Mouse (Mus musculus) cerebellum, adult 9-11 months (tissue): ENCODE data around the gene Phc3.
A peak's percentile ranks its signal among the peaks of the same experiment; 100 is the strongest.
"Not testable (repeated sequence)": the region's sequence is repeated elsewhere in the genome, so short reads cannot be mapped to it uniquely, and the experiment has no call there.

Source experiments
- DNase-seq: peaks from one replicate; pipeline ENCODE4 v3.0.0; 2022

The Phc3 gene

DNA sequence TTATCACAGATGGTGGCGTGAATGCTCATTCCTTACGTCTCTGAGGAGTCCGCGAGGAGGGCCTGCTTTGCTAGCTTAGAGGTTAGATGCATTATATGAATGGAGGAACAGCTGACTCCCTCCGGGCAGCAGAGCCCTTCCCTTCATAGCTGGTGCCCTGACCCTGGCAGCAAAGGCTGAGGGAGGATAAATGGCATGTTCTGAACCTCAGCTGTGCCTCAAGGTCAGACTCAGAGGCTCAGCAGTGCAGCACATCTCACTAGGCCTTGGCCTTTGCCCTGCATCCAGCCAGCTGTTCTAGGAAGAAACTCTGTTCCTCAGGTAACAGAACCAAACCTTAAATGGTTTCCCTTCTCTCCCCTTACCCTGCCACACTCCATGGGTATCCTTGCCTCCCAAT lies 101.0 kb downstream of the Phc3 start:
- DNase-seq, result no peak

DNA sequence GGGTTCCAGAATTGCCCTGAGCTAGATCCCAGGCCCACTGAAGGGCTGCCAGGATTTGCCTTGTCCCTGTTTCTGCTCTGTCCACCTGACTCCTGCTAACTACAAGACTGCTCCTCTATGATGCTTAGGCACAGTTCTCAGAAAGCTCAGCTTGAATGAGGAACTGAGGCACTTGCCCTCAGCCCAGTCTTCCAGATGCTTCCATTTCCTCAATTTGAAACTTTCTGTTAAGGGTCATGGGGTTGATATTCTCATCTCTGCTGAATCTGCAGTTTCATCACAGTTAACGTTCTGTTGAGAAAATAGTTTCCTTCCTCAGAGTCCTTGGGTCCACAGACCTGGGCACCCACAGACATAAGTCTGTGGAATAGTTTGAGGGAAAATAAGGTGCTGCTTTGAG lies 104.6 kb downstream of the Phc3 start:
- DNase-seq, result no peak

DNA sequence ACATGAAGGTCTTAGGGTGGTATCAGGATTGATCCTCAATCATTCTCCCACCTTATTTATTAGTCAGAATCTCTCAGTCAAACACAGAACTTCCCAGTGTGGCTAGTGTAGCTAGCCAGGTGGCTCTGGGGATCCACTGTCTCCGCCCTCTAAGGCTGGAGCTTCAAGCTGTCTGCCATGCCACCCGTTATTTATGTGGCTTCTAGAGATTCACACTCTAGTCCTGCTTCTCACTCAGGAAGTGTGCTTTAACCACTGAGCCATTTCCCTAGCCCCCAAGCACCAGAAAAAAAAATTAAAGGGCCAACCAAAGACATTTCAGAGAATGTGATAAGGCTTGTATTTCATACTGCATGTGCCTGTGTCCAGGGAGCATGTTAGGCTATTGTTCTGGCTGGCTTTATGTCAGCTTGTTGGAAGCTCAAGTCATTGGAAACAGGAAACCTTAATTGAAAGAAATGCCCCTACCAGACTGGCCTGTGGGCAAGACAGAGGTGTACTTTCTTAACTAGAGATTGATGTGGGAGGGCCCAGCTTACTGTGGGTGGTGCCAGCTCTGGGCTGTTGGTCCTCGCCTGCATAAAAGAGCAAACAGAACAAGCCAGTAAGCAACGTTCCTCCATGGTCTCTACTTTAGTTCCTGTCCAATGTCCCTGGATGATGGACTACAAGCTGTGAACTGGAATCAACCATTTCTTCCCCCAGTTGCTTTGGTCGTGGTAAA lies 105.3 kb downstream of the Phc3 start:
- no peak for DNase-seq

DNA sequence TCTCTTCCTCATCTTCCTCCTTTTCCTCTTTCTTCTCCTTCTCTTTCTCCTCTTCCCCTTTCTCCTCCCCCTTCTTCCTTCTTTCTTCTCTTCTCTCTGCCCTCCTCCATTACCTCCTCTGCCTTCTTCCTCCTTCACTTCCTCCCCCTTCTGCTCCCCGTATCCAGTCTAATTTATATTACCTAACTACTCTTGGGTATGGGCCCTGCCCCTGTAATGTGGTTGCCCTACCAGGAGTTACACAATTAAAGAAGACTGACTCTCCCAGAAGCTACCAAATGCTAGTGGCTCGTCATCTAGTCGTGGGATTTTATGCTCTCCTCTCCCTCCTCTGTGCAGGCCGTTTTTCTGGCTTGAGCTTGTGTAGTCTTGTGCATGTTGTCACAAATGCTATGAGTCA lies 108.5 kb downstream of the Phc3 start:
- no peak for DNase-seq

DNA sequence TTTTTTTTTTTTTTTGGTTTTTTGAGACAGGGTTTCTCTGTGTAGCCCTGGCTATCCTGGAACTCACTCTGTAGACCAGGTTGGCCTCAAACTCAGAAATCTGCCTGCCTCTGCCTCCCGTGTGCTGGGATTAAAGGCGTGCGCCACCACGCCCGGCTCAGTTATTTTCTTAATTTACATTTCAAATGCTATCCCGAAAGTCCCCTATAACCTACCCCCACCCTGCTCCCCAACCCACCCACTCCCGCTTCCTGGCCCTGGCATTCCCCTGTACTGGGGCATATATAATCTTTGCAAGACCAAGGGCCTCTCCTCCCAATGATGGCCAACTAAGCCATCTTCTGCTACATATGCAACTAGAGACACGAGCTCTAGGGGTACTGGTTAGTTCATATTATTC lies 109.6 kb downstream of the Phc3 start:
- not testable (repeated sequence) for DNase-seq

DNA sequence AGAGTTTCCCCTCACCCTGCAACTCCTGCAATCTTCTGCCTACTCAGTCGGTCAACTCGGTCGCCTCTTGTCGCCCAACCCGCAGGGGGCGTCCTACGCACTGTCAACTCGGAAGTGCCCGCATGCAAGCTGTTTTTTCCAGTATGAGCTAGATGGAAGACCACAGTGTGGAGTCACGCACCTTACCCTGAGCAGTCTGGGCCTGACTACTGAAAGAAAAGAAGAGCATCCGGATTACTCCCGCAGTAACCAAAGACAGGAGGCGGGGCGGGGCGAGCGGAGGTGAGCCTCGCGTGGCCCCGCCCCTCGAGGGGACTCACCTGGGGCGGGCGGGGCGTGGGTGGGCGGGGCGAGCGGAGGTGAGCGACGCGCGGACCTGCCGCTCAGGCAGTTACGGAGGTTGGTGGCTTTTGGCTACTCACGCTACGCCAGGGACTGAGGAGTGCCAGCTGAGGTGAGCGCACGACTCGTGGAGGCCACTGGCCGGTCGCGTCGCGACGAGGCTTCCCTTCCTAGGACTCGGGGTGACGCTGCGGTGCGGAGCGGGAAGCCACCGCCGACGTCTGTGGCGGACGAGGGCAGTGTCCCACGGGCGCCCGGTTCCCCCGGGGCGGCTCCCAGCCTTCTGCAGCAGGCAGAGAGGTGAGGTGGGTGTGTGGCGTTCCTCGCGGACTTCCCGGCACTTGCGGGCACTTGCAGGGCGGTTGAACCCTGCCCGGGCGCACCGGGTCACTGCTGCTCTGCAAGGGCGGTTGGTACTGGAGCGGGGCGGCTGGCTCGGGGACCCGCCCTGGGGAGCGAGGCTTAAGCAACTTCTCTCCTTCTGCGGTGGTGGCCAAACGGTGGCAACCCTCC lies 113.4 kb downstream of the Phc3 start, which contains the start of gene Gpr160:
Gene Gpr160, plus strand, starts transcription at position 347 of the 855 bp plus-strand sequence.
- DNase-seq, result peak; percentile 36

DNA sequence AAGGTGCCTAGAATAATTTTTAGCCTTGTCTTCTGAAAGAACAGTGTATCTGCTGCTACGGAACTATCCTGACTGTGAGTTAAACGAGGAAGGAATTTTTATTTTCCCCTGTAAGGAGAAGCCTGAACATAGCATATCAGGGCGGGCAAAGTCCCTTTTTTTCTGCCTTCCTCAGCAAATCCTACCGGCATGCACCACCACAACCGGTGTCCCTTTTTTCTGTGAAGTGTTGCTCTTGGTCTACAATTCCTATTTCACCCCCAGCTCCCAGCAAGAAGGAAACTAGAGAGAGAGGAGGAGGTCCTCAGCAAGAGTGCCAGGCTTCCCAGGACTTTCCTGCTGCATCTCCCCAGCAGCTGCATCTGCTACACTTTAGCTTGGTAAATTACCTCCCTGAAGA lies 115.6 kb downstream of the Phc3 start:
- DNase-seq, result no peak

DNA sequence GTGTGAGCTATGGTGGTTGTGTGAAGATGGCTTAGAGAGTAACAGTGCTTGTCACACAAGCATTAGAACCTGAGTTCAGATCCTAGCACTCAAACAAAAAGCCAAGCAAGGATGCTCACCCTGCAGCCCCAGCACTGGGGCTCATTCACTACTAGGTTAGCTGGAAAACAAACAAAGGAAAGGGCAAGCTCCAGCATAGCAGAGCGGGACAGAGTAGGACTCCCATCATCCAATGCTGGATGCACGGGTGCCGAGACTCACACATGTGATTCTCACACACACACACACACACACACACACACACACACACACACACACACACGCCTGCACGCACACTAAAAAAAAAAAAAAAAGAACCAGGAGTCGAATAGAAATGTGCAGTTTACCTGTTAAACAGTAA lies 117.8 kb downstream of the Phc3 start:
- DNase-seq, result no peak
